Mouse (Mus musculus) cortical plate, adult 2 months (tissue): ENCODE data around the gene 1810037I17Rik.

Source experiments
- CTCF ChIP-seq: fragments of 200-500 bp; IDR thresholded peaks from 2 replicates; pipeline ENCODE4 v1.5.1; 2011; ENCODE audit warnings: mild to moderate bottlenecking, control low read depth, low read length; ENCODE audit not compliant: insufficient read depth; ENCODE audit errors: extremely low read depth
- POLR2A ChIP-seq: fragments of 200-500 bp; IDR thresholded peaks from 2 replicates; pipeline ENCODE4 v1.6.1; 2011; ENCODE audit warnings: mild to moderate bottlenecking, low read length, control low read depth; ENCODE audit not compliant: insufficient read depth; ENCODE audit errors: extremely low read depth

DNA sequence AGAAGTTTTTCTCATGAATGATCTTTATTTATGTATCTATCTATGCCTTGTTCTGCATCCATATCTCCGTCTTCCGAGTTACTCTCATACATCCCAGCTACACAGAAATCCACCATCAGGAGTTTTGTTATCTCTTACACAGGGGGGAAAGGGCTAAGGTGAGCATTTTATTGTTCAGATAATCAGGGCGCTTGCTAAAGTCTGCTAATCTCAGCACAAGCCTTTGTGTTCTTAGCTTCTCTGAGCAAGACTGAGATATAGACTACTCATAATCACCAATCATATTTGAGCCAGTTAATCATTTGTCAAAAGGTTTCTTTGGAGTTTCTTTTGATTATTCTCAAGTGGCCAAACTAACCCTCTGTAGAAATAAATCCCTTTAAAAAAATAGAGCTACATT is 46.5 kb upstream of the 1810037I17Rik start:
- TF ChIP-seq CTCF (no peak), POLR2A (no peak)
